ENCODE assay signal across 10 mouse cellular contexts in the genomic region with DNA sequence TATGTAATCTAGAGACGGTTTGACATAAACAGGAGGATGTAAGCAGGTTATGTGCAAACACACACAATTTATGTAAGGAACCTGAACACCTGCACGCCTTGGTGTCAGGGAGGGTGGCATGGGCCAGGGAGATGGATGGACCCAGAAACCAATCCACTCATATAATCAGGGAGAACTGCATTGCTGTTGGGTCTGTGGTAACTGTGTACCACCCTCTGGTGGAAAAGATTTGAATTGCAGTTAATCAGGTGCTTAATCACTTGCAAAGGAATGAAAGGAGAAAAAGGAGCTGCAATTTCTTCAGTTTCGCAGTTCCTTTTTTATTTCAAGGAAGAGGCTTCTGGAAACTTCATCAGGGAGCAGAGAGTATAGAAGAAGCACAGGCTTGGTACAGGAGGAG. TPM values are rescaled to one million over a fixed set of nuclear protein-coding genes. Genes with fewer than 3 reads are reported as not detected.
DNase-seq lines count a peak whose midpoint lies in the region; ATAC-seq and TF ChIP-seq lines count a peak whose summit lies in the region.
"Had no signal": no experiment of that assay in that cellular context is flagged by ENCODE, and none has a peak within 500 bp of the region (broad histone marks: within the 10 kb centered on the region; RNA-seq: fewer than 3 reads in every experiment).

No protein-coding gene starts in this region.

- no peak for DNase-seq in cerebellum, adult 2 months
- no peak for DNase-seq in cerebellum, adult 8-10 months
- DNase-seq in layer of hippocampus, adult 9-10 months (ENCODE audit: low spot score) = peak; percentile 69
- DNase-seq in layer of hippocampus, postnatal 25 days (ENCODE audit: extremely low spot score in 1 of 2, low spot score in 1 of 2) = no peak
- DNase-seq in MEL (ENCODE audit: low read depth, low spot score) = peak; percentile 30
- DNase-seq in testis, postnatal 14 days (ENCODE audit: low spot score) = peak; percentile 3
- no peak for DNase-seq in urinary bladder, adult 2 months (ENCODE audit: low spot score)

- TF ChIP-seq EP300 in MEL (IDR thresholded peaks at IDR 0.05; ENCODE audit: low read depth in 1 of 2, low read length in 2 of 2) = no peak

- no peak for TF ChIP-seq POLR2A in cerebellum, adult 2 months (IDR thresholded peaks at IDR 0.05; ENCODE audit: borderline replicate concordance, insufficient read depth, low read length)
- TF ChIP-seq POLR2A in MEL (IDR thresholded peaks at IDR 0.05; ENCODE audit: control insufficient read depth in 1 of 2, insufficient read depth in 1 of 2, low read depth in 1 of 2, low read length in 2 of 2, poor library complexity in 1 of 2) = no peak

- peak; percentile 40 for TF ChIP-seq RAD21 in MEL (IDR thresholded peaks at IDR 0.05; ENCODE audit: low read depth, low read length)

- 70% methylated on average over 3 of the region's 3 CpGs for WGBS in cerebellum, adult 2 months
- WGBS in hindbrain, embryonic 15.5 days = 72% methylated on average over 3 of the region's 3 CpGs

- H3K4me1 ChIP-seq in cerebellum, adult 2 months (ENCODE audit: control insufficient read depth, insufficient read depth, low read length) = no peaks in the 10 kb centered on the region
- no peaks in the 10 kb centered on the region for H3K4me1 ChIP-seq in MEL (ENCODE audit: control insufficient read depth in 1 of 2, insufficient read depth in 2 of 2, low read length in 2 of 2)
- peaks cover 4% of the 10 kb centered on the region; the same call in 1 of the 2 replicates for H3K4me1 ChIP-seq in hindbrain, embryonic 15.5 days (replicated peaks)
- H3K4me1 ChIP-seq: megakaryocyte, embryonic 14.5 days had no signal

- H3K27me3 ChIP-seq in cerebellum, adult 2 months (ENCODE audit: control insufficient read depth, insufficient read depth, low read length) = no peaks in the 10 kb centered on the region
- no peaks in the 10 kb centered on the region for H3K27me3 ChIP-seq in MEL (ENCODE audit: control insufficient read depth in 1 of 2, insufficient read depth in 2 of 2, low read length in 2 of 2)
- H3K27me3 ChIP-seq in hindbrain, embryonic 15.5 days = no peaks in the 10 kb centered on the region
- H3K27me3 ChIP-seq: megakaryocyte, embryonic 14.5 days had no signal

- no peaks in the 10 kb centered on the region for H3K9me3 ChIP-seq in MEL (replicated peaks; ENCODE audit: insufficient read depth, low read length)
- H3K9me3 ChIP-seq in hindbrain, embryonic 15.5 days = no peaks in the 10 kb centered on the region

- H3K4me3 ChIP-seq in cerebellum, adult 2 months (replicated peaks; ENCODE audit: insufficient read depth, low read depth, low read length) = no peak overlapping the region
- H3K4me3 ChIP-seq in MEL (ENCODE audit: control insufficient read depth in 1 of 2, insufficient read depth in 1 of 2, low read depth in 2 of 2, low read length in 2 of 2) = no peak overlapping the region
- H3K4me3 ChIP-seq in hindbrain, embryonic 15.5 days = no peak overlapping the region
- H3K4me3 ChIP-seq: megakaryocyte, embryonic 14.5 days had no signal

- H3K9ac ChIP-seq in MEL (ENCODE audit: control insufficient read depth, low read depth, low read length, poor library complexity, severe bottlenecking) = no peak overlapping the region
- no peak overlapping the region for H3K9ac ChIP-seq in hindbrain, embryonic 15.5 days

- H3K27ac ChIP-seq in cerebellum, adult 2 months (ENCODE audit: insufficient read depth, low read length) = no peak overlapping the region
- no peak overlapping the region for H3K27ac ChIP-seq in MEL (ENCODE audit: control insufficient read depth, low read depth, low read length)
- 0 out of 2 replicates have a peak overlapping the region, but pooled peaks have one; percentile 8 for H3K27ac ChIP-seq in hindbrain, embryonic 15.5 days (replicated peaks)

- TF ChIP-seq CTCF in cerebellum, adult 2 months (IDR thresholded peaks at IDR 0.05; ENCODE audit: borderline replicate concordance, insufficient read depth, low read depth, low read length) = peak; percentile 33; the same call in 1 of the 2 replicates
- peak in 2 of 3 experiments; percentile 38 to 54; a peak in 3 of 6 replicates for TF ChIP-seq CTCF in MEL (IDR thresholded peaks at IDR 0.05 in 2 of 3, conservative IDR thresholded peaks at IDR 0.05 in 1 of 3; ENCODE audit: control insufficient read depth in 1 of 3, insufficient read depth in 1 of 3, low read depth in 2 of 3, low read length in 3 of 3, poor library complexity in 1 of 3, severe bottlenecking in 1 of 3)

- no peak overlapping the region for H3K4me2 ChIP-seq in hindbrain, embryonic 15.5 days

- no peaks in the 10 kb centered on the region for H3K79me2 ChIP-seq in MEL (ENCODE audit: control insufficient read depth, insufficient read depth, low read length, poor library complexity)

- ATAC-seq in hindbrain, embryonic 15.5 days (ENCODE audit: low FRiP score, low read depth) = no peak

- no peaks in the 10 kb centered on the region for H3K36me3 ChIP-seq in MEL (ENCODE audit: control insufficient read depth in 1 of 2, insufficient read depth in 2 of 2, low read length in 2 of 2)
- no peaks in the 10 kb centered on the region for H3K36me3 ChIP-seq in hindbrain, embryonic 15.5 days

TF ChIP-seq in MEL, 35 proteins besides CTCF, POLR2A, EP300 and RAD21:
- TF ChIP-seq TAL1 (IDR thresholded peaks at IDR 0.05; ENCODE audit: low read length) (no peak), MXI1 (IDR thresholded peaks at IDR 0.05; ENCODE audit: low read depth, low read length) (no peak), SMC3 (IDR thresholded peaks at IDR 0.05; ENCODE audit: low read depth, low read length) (peak; percentile 56)

RNA-seq across cellular contexts. Expression of gene Trim42, which starts 46.9 kb away (rescaled TPM):
- not detected in 2 replicates for polyA plus RNA-seq in cerebellum, adult 2 months (2012; rRNA removed)
- total RNA-seq in layer of hippocampus, postnatal 25 days (2021) = not detected
- not detected in 2 replicates for total RNA-seq in MEL (2012; rRNA removed)
- not detected for polyA plus RNA-seq in MEL (2012; ENCODE audit: insufficient read depth in 1 of 2, insufficient read length in 2 of 2, low read depth in 1 of 2, low replicate concordance in 2 of 2, missing spikeins in 1 of 2)
- polyA plus RNA-seq in hindbrain, embryonic 15.5 days (2015; fragmentation: Nextera tagmentation; extraction: Ambion mirVana) = not detected in 2 replicates
- not detected in 2 replicates for polyA plus RNA-seq in urinary bladder, adult 2 months (2012; rRNA removed)
- total RNA-seq: heart, adult 18-20 months had no signal

Comparison
In these comparisons a context has a peak if more than half of its experiments do, and no peak if none do; other contexts are left out.
1. DNase-seq: peak in layer of hippocampus, adult 9-10 months (single experiment), MEL (single experiment) and testis, postnatal 14 days (single experiment); none in cerebellum, adult 2 months (0 of 2), cerebellum, adult 8-10 months (single experiment), layer of hippocampus, postnatal 25 days (0 of 2) and urinary bladder, adult 2 months (single experiment).